18 mouse cellular contexts compared by ENCODE assay signal in the genomic region with DNA sequence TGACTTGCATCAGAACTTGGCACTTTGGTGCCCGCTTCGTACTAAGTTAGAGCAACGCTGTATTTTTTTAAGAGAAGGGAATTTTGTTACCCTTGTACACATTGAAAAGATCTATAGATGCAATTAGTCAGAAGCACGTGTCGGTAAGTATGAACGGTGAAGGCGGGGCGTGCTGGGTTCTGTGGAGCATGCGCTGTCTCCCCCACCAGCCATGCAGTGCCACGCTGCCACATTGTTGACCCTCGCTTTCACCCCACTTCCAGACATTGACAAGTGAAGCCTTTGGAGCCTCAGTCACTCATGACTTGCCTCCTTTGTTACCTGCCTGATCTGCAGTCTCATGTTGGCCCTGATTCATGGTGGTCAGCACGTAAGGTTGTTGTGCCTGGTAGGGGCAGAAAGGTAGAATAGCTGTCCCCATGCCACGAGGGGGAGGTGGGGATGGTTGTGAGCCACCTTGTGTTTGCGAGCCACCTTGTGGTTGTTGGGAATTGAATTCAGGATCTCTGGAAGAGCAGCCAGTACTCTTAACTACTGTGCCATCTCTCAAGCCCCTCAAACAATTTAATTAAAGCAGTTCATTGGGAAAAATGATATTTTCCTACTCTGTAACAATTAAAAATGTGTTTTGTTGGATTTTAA. TPM values are rescaled to one million over a fixed set of nuclear protein-coding genes. Genes with fewer than 3 reads are reported as not detected.
DNase-seq lines count a peak whose midpoint lies in the region; ATAC-seq and TF ChIP-seq lines count a peak whose summit lies in the region.
"Had no signal": no experiment of that assay in that cellular context is flagged by ENCODE, and none has a peak within 500 bp of the region (broad histone marks: within the 10 kb centered on the region; RNA-seq: fewer than 3 reads in every experiment).

No protein-coding gene starts in this region.

- peak; percentile 1 for DNase-seq in forebrain, embryonic 10.5 days (ENCODE audit: extremely low spot score, low spot score)
- no peak for DNase-seq in kidney, postnatal 0 days (ENCODE audit: low spot score)
- no peak for DNase-seq in kidney, postnatal 10 days
- DNase-seq in midbrain, embryonic 10.5 days (ENCODE audit: low spot score), result no peak
- DNase-seq in gastrocnemius, postnatal 4 days (ENCODE audit: low spot score in 2 of 2), result no peak
- no peak for DNase-seq in embryo, embryonic 11 days
- DNase-seq: adrenal gland, adult 2 months; cerebellum, adult 2 months; heart, postnatal 4 days; kidney, postnatal 25 days; left cerebral cortex, postnatal 4 days; liver, embryonic 13.5 days had no signal

- peaks cover 12% of the 10 kb centered on the region for H3K4me1 ChIP-seq in forebrain, embryonic 10.5 days
- H3K4me1 ChIP-seq in forebrain, embryonic 13.5 days, result peaks cover 7% of the 10 kb centered on the region
- no peaks in the 10 kb centered on the region for H3K4me1 ChIP-seq in kidney, postnatal 0 days (replicated peaks; ENCODE audit: insufficient read depth, low read length)
- H3K4me1 ChIP-seq in midbrain, embryonic 15.5 days, result peaks cover 3% of the 10 kb centered on the region; the same call in 1 of the 2 replicates
- H3K4me1 ChIP-seq in midbrain, embryonic 10.5 days, result peaks cover 6% of the 10 kb centered on the region; the same call in 1 of the 2 replicates
- H3K4me1 ChIP-seq: neural tube, embryonic 12.5 days had no signal

- 86% methylated on average over 14 of the region's 14 CpGs for WGBS in forebrain, embryonic 10.5 days
- WGBS in forebrain, embryonic 13.5 days, result 91% methylated on average over 14 of the region's 14 CpGs
- 81% methylated on average over 14 of the region's 14 CpGs for WGBS in kidney, postnatal 0 days
- WGBS in midbrain, embryonic 15.5 days, result 88% methylated on average over 14 of the region's 14 CpGs
- WGBS in midbrain, embryonic 10.5 days, result 90% methylated on average over 14 of the region's 14 CpGs

- H3K27ac ChIP-seq in forebrain, embryonic 10.5 days, result no peak overlapping the region
- H3K27ac ChIP-seq in forebrain, embryonic 13.5 days, result no peak overlapping the region
- no peak overlapping the region for H3K27ac ChIP-seq in kidney, postnatal 0 days
- no peak overlapping the region for H3K27ac ChIP-seq in midbrain, embryonic 15.5 days
- H3K27ac ChIP-seq in midbrain, embryonic 10.5 days (replicated peaks), result no peak overlapping the region
- H3K27ac ChIP-seq: liver, embryonic 13.5 days; neural tube, embryonic 12.5 days had no signal

- H3K27me3 ChIP-seq in forebrain, embryonic 10.5 days (ENCODE audit: poor library complexity, severe bottlenecking), result peaks cover 14% of the 10 kb centered on the region; the same call in 1 of the 2 replicates
- no peaks in the 10 kb centered on the region for H3K27me3 ChIP-seq in forebrain, embryonic 13.5 days
- no peaks in the 10 kb centered on the region for H3K27me3 ChIP-seq in kidney, postnatal 0 days (ENCODE audit: insufficient read depth, low read length)
- no peaks in the 10 kb centered on the region for H3K27me3 ChIP-seq in midbrain, embryonic 15.5 days (replicated peaks)
- H3K27me3 ChIP-seq in midbrain, embryonic 10.5 days (ENCODE audit: low read depth, poor library complexity, severe bottlenecking), result peaks cover 4% of the 10 kb centered on the region; the same call in 1 of the 2 replicates
- H3K27me3 ChIP-seq: CH12.LX; neural tube, embryonic 12.5 days had no signal

- H3K36me3 ChIP-seq in forebrain, embryonic 10.5 days (replicated peaks), result no peaks in the 10 kb centered on the region
- no peaks in the 10 kb centered on the region for H3K36me3 ChIP-seq in forebrain, embryonic 13.5 days (ENCODE audit: poor library complexity, severe bottlenecking)
- no peaks in the 10 kb centered on the region for H3K36me3 ChIP-seq in kidney, postnatal 0 days (ENCODE audit: insufficient read depth, low read length)
- H3K36me3 ChIP-seq in midbrain, embryonic 15.5 days (replicated peaks), result no peaks in the 10 kb centered on the region
- no peaks in the 10 kb centered on the region for H3K36me3 ChIP-seq in midbrain, embryonic 10.5 days
- H3K36me3 ChIP-seq: liver, embryonic 13.5 days; neural tube, embryonic 12.5 days had no signal

- no peak overlapping the region for H3K4me3 ChIP-seq in forebrain, embryonic 10.5 days
- no peak overlapping the region for H3K4me3 ChIP-seq in forebrain, embryonic 13.5 days
- H3K4me3 ChIP-seq in kidney, postnatal 0 days (replicated peaks; ENCODE audit: low read depth, low read length), result no peak overlapping the region
- H3K4me3 ChIP-seq in midbrain, embryonic 15.5 days, result no peak overlapping the region
- no peak overlapping the region for H3K4me3 ChIP-seq in midbrain, embryonic 10.5 days

- ATAC-seq in forebrain, embryonic 13.5 days, result no peak
- ATAC-seq in kidney, postnatal 0 days (replicated peaks; ENCODE audit: low FRiP score, low read depth), result no peak
- ATAC-seq in midbrain, embryonic 15.5 days (replicated peaks), result no peak

- no peak overlapping the region for H3K4me2 ChIP-seq in forebrain, embryonic 13.5 days
- H3K4me2 ChIP-seq in kidney, postnatal 0 days (ENCODE audit: low read length), result no peak overlapping the region
- H3K4me2 ChIP-seq in midbrain, embryonic 15.5 days, result 0 out of 2 replicates have a peak overlapping the region, but pooled peaks have one; percentile 53

- no peaks in the 10 kb centered on the region for H3K9me3 ChIP-seq in forebrain, embryonic 10.5 days
- no peaks in the 10 kb centered on the region for H3K9me3 ChIP-seq in forebrain, embryonic 13.5 days (replicated peaks)
- H3K9me3 ChIP-seq in kidney, postnatal 0 days (replicated peaks; ENCODE audit: low read length), result no peaks in the 10 kb centered on the region
- no peaks in the 10 kb centered on the region for H3K9me3 ChIP-seq in midbrain, embryonic 15.5 days
- no peaks in the 10 kb centered on the region for H3K9me3 ChIP-seq in midbrain, embryonic 10.5 days (replicated peaks)
- H3K9me3 ChIP-seq: liver, embryonic 13.5 days; neural tube, embryonic 12.5 days had no signal

- no peak overlapping the region for H3K9ac ChIP-seq in forebrain, embryonic 13.5 days
- H3K9ac ChIP-seq in kidney, postnatal 0 days (ENCODE audit: low read depth, low read length), result no peak overlapping the region
- no peak overlapping the region for H3K9ac ChIP-seq in midbrain, embryonic 15.5 days
- H3K9ac ChIP-seq: liver, embryonic 13.5 days; neural tube, embryonic 12.5 days had no signal

- peak; percentile 41; the same call in 1 of the 2 replicates for TF ChIP-seq CTCF in kidney, postnatal 0 days (IDR thresholded peaks at IDR 0.05; ENCODE audit: low read depth)

RNA-seq across cellular contexts. Expression of a gene that starts 47.0 kb away (rescaled TPM):
- polyA plus RNA-seq in forebrain, embryonic 10.5 days (2016; fragmentation: Nextera tagmentation; extraction: Ambion mirVana), result 8.6 and 9.4 TPM in 2 replicates
- polyA plus RNA-seq in forebrain, embryonic 13.5 days (2015; fragmentation: Nextera tagmentation; extraction: Ambion mirVana), result 17.0 and 17.5 TPM in 2 replicates
- polyA plus RNA-seq in kidney, postnatal 0 days (2015; fragmentation: Nextera tagmentation; extraction: Ambion mirVana), result 22.8 and 24.3 TPM in 2 replicates
- polyA plus RNA-seq in midbrain, embryonic 15.5 days (2015; fragmentation: Nextera tagmentation; extraction: Ambion mirVana), result 21.1 and 22.7 TPM in 2 replicates
- polyA plus RNA-seq in midbrain, embryonic 10.5 days (2016; fragmentation: Nextera tagmentation; extraction: Ambion mirVana), result 10.1 and 11.4 TPM in 2 replicates
- 10 to 100 TPM; 26.4 to 31.4 TPM for total RNA-seq in gastrocnemius, postnatal 4 days (2021)

RNA-seq across cellular contexts. Expression of a gene that starts 50.7 kb away (rescaled TPM):
- polyA plus RNA-seq in forebrain, embryonic 10.5 days (2016; fragmentation: Nextera tagmentation; extraction: Ambion mirVana), result not detected in 2 replicates
- not detected in 2 replicates for polyA plus RNA-seq in forebrain, embryonic 13.5 days (2015; fragmentation: Nextera tagmentation; extraction: Ambion mirVana)
- 0.62 and 0.91 TPM in 2 replicates for polyA plus RNA-seq in kidney, postnatal 0 days (2015; fragmentation: Nextera tagmentation; extraction: Ambion mirVana)
- not detected in 2 replicates for polyA plus RNA-seq in midbrain, embryonic 15.5 days (2015; fragmentation: Nextera tagmentation; extraction: Ambion mirVana)
- polyA plus RNA-seq in midbrain, embryonic 10.5 days (2016; fragmentation: Nextera tagmentation; extraction: Ambion mirVana), result not detected in 2 replicates
- not detected for total RNA-seq in gastrocnemius, postnatal 4 days (2021)
- total RNA-seq: adrenal gland, adult 2 months; CH12.LX; layer of hippocampus, postnatal 25 days; left cerebral cortex, postnatal 4 days had no signal
- polyA plus RNA-seq: adrenal gland, adult 2 months; cerebellum, adult 2 months; liver, embryonic 13.5 days; neural tube, embryonic 12.5 days; stomach, embryonic 14.5 days had no signal
